Mouse (Mus musculus): ENCODE measurements around the gene Rbsn. TPM values are rescaled to one million over a fixed set of nuclear protein-coding genes. Genes with fewer than 3 reads are reported as not detected.

The Rbsn gene
- polyA plus RNA-seq, 1 experiment from 2014 or later = 30.1 TPM

- Histone ChIP-seq H3K27me3 (ENCODE audit: low read depth, poor library complexity, severe bottlenecking) (no peaks in the 10 kb centered on the region), H3K27ac (no peak overlapping the region), H3K9me3 (replicated peaks) (no peaks in the 10 kb centered on the region), H3K36me3 (no peaks in the 10 kb centered on the region), H3K4me3 (no peak overlapping the region), H3K4me1 (no peaks in the 10 kb centered on the region)
- DNase-seq (ENCODE audit: low spot score) = no peak
Measured at GRCm38 (mm10) chr6:92229103-92229502, 14.4 kb upstream of the Rbsn start.

- Histone ChIP-seq H3K9me3 (replicated peaks) (no peaks in the 10 kb centered on the region), H3K4me1 (no peaks in the 10 kb centered on the region), H3K4me3 (no peak overlapping the region), H3K27me3 (ENCODE audit: low read depth, poor library complexity, severe bottlenecking) (0 out of 2 replicates have a peak, but pooled peaks cover 7% of the 10 kb centered on the region), H3K27ac (no peak overlapping the region), H3K36me3 (no peaks in the 10 kb centered on the region)
- WGBS = 78% methylated on average over 1 of the region's 1 CpGs
- DNase-seq (ENCODE audit: low spot score) = no peak
Measured at GRCm38 (mm10) chr6:92224981-92225380, 10.3 kb upstream of the Rbsn start.

GRCm38 (mm10) chr6:92222021-92222420, 7.3 kb upstream of the Rbsn start:
- Histone ChIP-seq H3K4me1 (no peaks in the 10 kb centered on the region), H3K27me3 (ENCODE audit: low read depth, poor library complexity, severe bottlenecking) (0 out of 2 replicates have a peak, but pooled peaks cover 7% of the 10 kb centered on the region), H3K9me3 (replicated peaks) (no peaks in the 10 kb centered on the region), H3K27ac (no peak overlapping the region), H3K4me3 (no peak overlapping the region), H3K36me3 (no peaks in the 10 kb centered on the region)
- WGBS = 85% methylated on average over 3 of the region's 3 CpGs
- no peak for DNase-seq (ENCODE audit: low spot score)

GRCm38 (mm10) chr6:92221604-92222003, 6.9 kb upstream of the Rbsn start:
- Histone ChIP-seq H3K9me3 (replicated peaks) (no peaks in the 10 kb centered on the region), H3K4me3 (no peak overlapping the region), H3K4me1 (no peaks in the 10 kb centered on the region), H3K27ac (no peak overlapping the region), H3K27me3 (ENCODE audit: low read depth, poor library complexity, severe bottlenecking) (0 out of 2 replicates have a peak, but pooled peaks cover 7% of the 10 kb centered on the region), H3K36me3 (no peaks in the 10 kb centered on the region)
- no peak for DNase-seq (ENCODE audit: low spot score)
- WGBS = 80% methylated on average over 6 of the region's 6 CpGs

- Histone ChIP-seq H3K4me3 (no peak overlapping the region), H3K4me1 (no peaks in the 10 kb centered on the region), H3K27ac (no peak overlapping the region), H3K27me3 (ENCODE audit: low read depth, poor library complexity, severe bottlenecking) (0 out of 2 replicates have a peak, but pooled peaks cover 7% of the 10 kb centered on the region), H3K9me3 (replicated peaks) (no peaks in the 10 kb centered on the region), H3K36me3 (no peaks in the 10 kb centered on the region)
- DNase-seq (ENCODE audit: low spot score) = peak; percentile 45
- 53% methylated on average over 3 of the region's 3 CpGs for WGBS
Measured at GRCm38 (mm10) chr6:92219445-92219844, 4.7 kb upstream of the Rbsn start.

GRCm38 (mm10) chr6:92214055-92214772, 511 bp downstream of the Rbsn start:
- H3K9me3 ChIP-seq (replicated peaks) = no peaks in the 10 kb centered on the region
- under 1% methylated on average over 48 of the region's 48 CpGs for WGBS
- peaks cover 10% of the 10 kb centered on the region for H3K4me1 ChIP-seq
- H3K36me3 ChIP-seq = peaks cover 23% of the 10 kb centered on the region
- no peaks in the 10 kb centered on the region for H3K27me3 ChIP-seq (ENCODE audit: low read depth, poor library complexity, severe bottlenecking)
- H3K27ac ChIP-seq = peak overlapping the region; percentile 90
- DNase-seq (ENCODE audit: low spot score) = no peak
- peak overlapping the region; percentile 99 for H3K4me3 ChIP-seq

GRCm38 (mm10) chr6:92199414-92199813, 15.3 kb downstream of the Rbsn start:
- H3K27me3 ChIP-seq (ENCODE audit: low read depth, poor library complexity, severe bottlenecking) = no peaks in the 10 kb centered on the region
- H3K36me3 ChIP-seq = peaks cover 90% of the 10 kb centered on the region
- H3K27ac ChIP-seq = no peak overlapping the region
- no peak for DNase-seq (ENCODE audit: low spot score)
- no peaks in the 10 kb centered on the region for H3K4me1 ChIP-seq
- no peak overlapping the region for H3K4me3 ChIP-seq
- 96% methylated on average over 8 of the region's 8 CpGs for WGBS
- H3K9me3 ChIP-seq (replicated peaks) = no peaks in the 10 kb centered on the region

- DNase-seq (ENCODE audit: low spot score) = no peak
- H3K36me3 ChIP-seq = peaks cover 52% of the 10 kb centered on the region
- WGBS = 8% methylated on average over 10 of the region's 10 CpGs
- peak overlapping the region; percentile 72 for H3K4me3 ChIP-seq
- H3K4me1 ChIP-seq = peaks cover 11% of the 10 kb centered on the region
- H3K9me3 ChIP-seq (replicated peaks) = no peaks in the 10 kb centered on the region
- peak overlapping the region; percentile 82 for H3K27ac ChIP-seq
- no peaks in the 10 kb centered on the region for H3K27me3 ChIP-seq (ENCODE audit: low read depth, poor library complexity, severe bottlenecking)
Measured at GRCm38 (mm10) chr6:92184178-92184577, 30.5 kb downstream of the Rbsn start.

- H3K4me1 ChIP-seq = peaks cover 11% of the 10 kb centered on the region
- WGBS = under 1% methylated on average over 42 of the region's 42 CpGs
- H3K9me3 ChIP-seq (replicated peaks) = no peaks in the 10 kb centered on the region
- peak within 1 kb of the TSS; percentile 72 for H3K4me3 ChIP-seq
- peak; percentile 85 for DNase-seq (ENCODE audit: low spot score)
- no peaks in the 10 kb centered on the region for H3K27me3 ChIP-seq (ENCODE audit: low read depth, poor library complexity, severe bottlenecking)
- peaks cover 52% of the 10 kb centered on the region for H3K36me3 ChIP-seq
- H3K27ac ChIP-seq = peak within 1 kb of the TSS; percentile 82
Measured at GRCm38 (mm10) chr6:92183621-92184131, 31.0 kb downstream of the Rbsn start, which contains the start of gene Mrps25. Gene Mrps25 (minus strand): TSS chr6:92184033.

- H3K4me3 ChIP-seq = no peak overlapping the region
- H3K9me3 ChIP-seq (replicated peaks) = no peaks in the 10 kb centered on the region
- no peak for DNase-seq (ENCODE audit: low spot score)
- 100% methylated on average over 1 of the region's 1 CpGs for WGBS
- H3K36me3 ChIP-seq = peaks cover 87% of the 10 kb centered on the region
- H3K27me3 ChIP-seq (ENCODE audit: low read depth, poor library complexity, severe bottlenecking) = no peaks in the 10 kb centered on the region
- no peak overlapping the region for H3K27ac ChIP-seq
- H3K4me1 ChIP-seq = no peaks in the 10 kb centered on the region
Measured at GRCm38 (mm10) chr6:92176450-92176849, 38.3 kb downstream of the Rbsn start.

GRCm38 (mm10) chr6:92162724-92163123, 52.0 kb downstream of the Rbsn start:
- Histone ChIP-seq H3K9me3 (replicated peaks) (no peaks in the 10 kb centered on the region), H3K27ac (no peak overlapping the region), H3K36me3 (peaks cover 98% of the 10 kb centered on the region), H3K4me3 (no peak overlapping the region), H3K27me3 (ENCODE audit: low read depth, poor library complexity, severe bottlenecking) (no peaks in the 10 kb centered on the region), H3K4me1 (no peaks in the 10 kb centered on the region)
- DNase-seq (ENCODE audit: low spot score) = no peak
- 89% methylated on average over 1 of the region's 1 CpGs for WGBS

- DNase-seq (ENCODE audit: low spot score) = no peak
- Histone ChIP-seq H3K4me1 (no peaks in the 10 kb centered on the region), H3K9me3 (replicated peaks) (no peaks in the 10 kb centered on the region), H3K27ac (no peak overlapping the region), H3K4me3 (no peak overlapping the region), H3K36me3 (peaks cover 99% of the 10 kb centered on the region), H3K27me3 (ENCODE audit: low read depth, poor library complexity, severe bottlenecking) (no peaks in the 10 kb centered on the region)
- 95% methylated on average over 3 of the region's 3 CpGs for WGBS
Measured at GRCm38 (mm10) chr6:92158801-92159200, 55.9 kb downstream of the Rbsn start.

GRCm38 (mm10) chr6:92153774-92154173, 61.0 kb downstream of the Rbsn start:
- no peak for DNase-seq (ENCODE audit: low spot score)
- no peaks in the 10 kb centered on the region for H3K27me3 ChIP-seq (ENCODE audit: low read depth, poor library complexity, severe bottlenecking)
- peaks cover 89% of the 10 kb centered on the region for H3K36me3 ChIP-seq
- WGBS = 89% methylated on average over 1 of the region's 1 CpGs
- H3K4me1 ChIP-seq = no peaks in the 10 kb centered on the region
- H3K4me3 ChIP-seq = no peak overlapping the region
- no peak overlapping the region for H3K27ac ChIP-seq
- no peaks in the 10 kb centered on the region for H3K9me3 ChIP-seq (replicated peaks)
